Mouse (Mus musculus) hindbrain, embryonic 11.5 days (tissue): ENCODE measurements around the gene Galr2. TPM values are rescaled to one million over a fixed set of nuclear protein-coding genes. Genes with fewer than 3 reads are reported as not detected.
"Not testable (repeated sequence)": the region's sequence is repeated elsewhere in the genome, so short reads cannot be mapped to it uniquely, and the experiment has no call there.

Source experiments
- ATAC-seq: fragments of 200-750 bp; cut with Nextera tagmentation; 2 replicates; pipeline ENCODE4 v1.8.0; 2017; ENCODE audit warnings: mild to moderate bottlenecking, moderate TSS enrichment, moderate library complexity; ENCODE audit not compliant: low FRiP score
- DNase-seq: peaks from one replicate; pipeline ENCODE4 v3.0.0-alpha.2; 2015; ENCODE audit warnings: low spot score
- H3K27ac ChIP-seq: fragments of 300-500 bp; sonication (generic); 2 replicates; pipeline ENCODE4 v1.5.1; 2014; ENCODE audit warnings: mild to moderate bottlenecking, low read depth, low read length
- H3K27me3 ChIP-seq: fragments of 300-500 bp; sonication (generic); 2 replicates; pipeline ENCODE4 v1.6.1; 2014; ENCODE audit warnings: mild to moderate bottlenecking, low read length, moderate library complexity, mixed read lengths; ENCODE audit not compliant: control insufficient read depth, insufficient read depth
- H3K36me3 ChIP-seq: fragments of 300-500 bp; sonication (generic); 2 replicates; pipeline ENCODE4 v1.6.1; 2014; ENCODE audit warnings: mild to moderate bottlenecking, low read length, moderate library complexity, mixed read lengths; ENCODE audit not compliant: control insufficient read depth, insufficient read depth
- H3K4me1 ChIP-seq: fragments of 300-500 bp; sonication (generic); replicated peaks from 2 replicates; pipeline ENCODE4 v1.6.1; 2014; ENCODE audit warnings: low read length, mixed read lengths; ENCODE audit not compliant: control insufficient read depth, insufficient read depth
- H3K4me2 ChIP-seq: fragments of 300-500 bp; sonication (generic); replicated peaks from 2 replicates; pipeline ENCODE4 v1.6.1; 2014; ENCODE audit warnings: mild to moderate bottlenecking, low read depth, low read length
- H3K4me3 ChIP-seq: fragments of 300-500 bp; sonication (generic); 2 replicates; pipeline ENCODE4 v1.5.1; 2014; ENCODE audit warnings: low read depth, low read length
- H3K9ac ChIP-seq: fragments of 300-500 bp; sonication (generic); 2 replicates; pipeline ENCODE4 v1.6.1; 2014; ENCODE audit warnings: low read depth, low read length
- H3K9me3 ChIP-seq: fragments of 300-500 bp; sonication (generic); 2 replicates; pipeline ENCODE4 v1.6.1; 2016; ENCODE audit warnings: low read length; ENCODE audit not compliant: control insufficient read depth
- WGBS: fragments of 180-500 bp; shearing (Covaris S2); extraction: QIAGEN DNeasy Blood & Tissue Kit; methylation state at CpG from one replicate; pipeline ENCODE4 v1.1.7; 2014; 5-methylcytosine and 5-hydroxymethylcytosine counted together
- polyA plus RNA-seq: library from polyadenylated mRNA; unstranded; fragments of >200 nt; fragmentation: Nextera tagmentation; extraction: Ambion mirVana; gene quantifications from 2 replicates; pipeline ENCODE4 v1.2.1, GENCODE M21; 2014

Galr2 gene
- polyA plus RNA-seq, 1 experiment from 2014 or later: 0.54 TPM

- 83% methylated on average over 1 of the region's 1 CpGs for WGBS
- Histone ChIP-seq H3K4me1 (peaks cover 14% of the 10 kb centered on the region), H3K27me3 (peaks cover 24% of the 10 kb centered on the region)
- H3K36me3 ChIP-seq, H3K4me2 ChIP-seq, H3K9me3 ChIP-seq, H3K4me3 ChIP-seq, H3K9ac ChIP-seq, H3K27ac ChIP-seq, ATAC-seq, DNase-seq: not testable (repeated sequence)
These were observed 3.6 kb upstream of the Galr2 start for GRCm38 (mm10) chr11:116277184-116277583.

- ATAC-seq: no peak
- WGBS: 2% methylated on average over 18 of the region's 18 CpGs
- H3K9ac ChIP-seq: no peak overlapping the region
These were observed 932 bp downstream of the Galr2 start for GRCm38 (mm10) chr11:116281671-116282070.

GRCm38 (mm10) chr11:116282089-116282488 lies 1.4 kb downstream of the Galr2 start:
- peaks cover 10% of the 10 kb centered on the region for H3K4me1 ChIP-seq
- DNase-seq (peak; percentile 44), ATAC-seq (no peak)
- no peaks in the 10 kb centered on the region for H3K9me3 ChIP-seq
- no peak overlapping the region for H3K9ac ChIP-seq
- 1% methylated on average over 11 of the region's 11 CpGs for WGBS
- H3K4me2 ChIP-seq: no peak overlapping the region
- no peaks in the 10 kb centered on the region for H3K36me3 ChIP-seq
- H3K27ac ChIP-seq: no peak overlapping the region
- H3K4me3 ChIP-seq: no peak overlapping the region
- peaks cover 54% of the 10 kb centered on the region for H3K27me3 ChIP-seq

More at GRCm38 (mm10) chr11:116281671-116282070, 932 bp downstream of the Galr2 start:
- Histone ChIP-seq H3K27ac (no peak overlapping the region), H3K27me3 (peaks cover 54% of the 10 kb centered on the region), H3K4me2 (peak overlapping the region; percentile 42), H3K36me3 (no peaks in the 10 kb centered on the region), H3K9me3 (no peaks in the 10 kb centered on the region), H3K4me1 (peaks cover 10% of the 10 kb centered on the region), H3K4me3 (peak overlapping the region; percentile 27)
- no peak for DNase-seq

- DNase-seq (peak; percentile 30), ATAC-seq (no peak)
- Histone ChIP-seq H3K9ac (no peak overlapping the region), H3K27me3 (peaks cover 54% of the 10 kb centered on the region), H3K36me3 (0 out of 2 replicates have a peak, but pooled peaks cover under 1% of the 10 kb centered on the region), H3K4me2 (no peak overlapping the region), H3K4me3 (no peak overlapping the region), H3K27ac (no peak overlapping the region), H3K9me3 (no peaks in the 10 kb centered on the region), H3K4me1 (peaks cover 10% of the 10 kb centered on the region)
- 11% methylated on average over 48 of the region's 48 CpGs for WGBS
These were observed 2.3 kb downstream of the Galr2 start for GRCm38 (mm10) chr11:116282912-116283521.

- H3K9ac ChIP-seq: no peak overlapping the region
- H3K4me2 ChIP-seq: no peak overlapping the region
- H3K27me3 ChIP-seq: peaks cover 54% of the 10 kb centered on the region
- DNase-seq (no peak), ATAC-seq (no peak)
- peaks cover 5% of the 10 kb centered on the region; the same call in 1 of the 2 replicates for H3K36me3 ChIP-seq
- 59% methylated on average over 6 of the region's 6 CpGs for WGBS
- no peak overlapping the region for H3K27ac ChIP-seq
- no peak overlapping the region for H3K4me3 ChIP-seq
- H3K4me1 ChIP-seq: peaks cover 10% of the 10 kb centered on the region
- no peaks in the 10 kb centered on the region for H3K9me3 ChIP-seq
These were observed 3.2 kb downstream of the Galr2 start for GRCm38 (mm10) chr11:116283982-116284381.

- WGBS: 68% methylated on average over 7 of the region's 7 CpGs
- Histone ChIP-seq H3K9ac (no peak overlapping the region), H3K27ac (no peak overlapping the region), H3K4me2 (no peak overlapping the region), H3K36me3 (peaks cover 5% of the 10 kb centered on the region; the same call in 1 of the 2 replicates), H3K9me3 (no peaks in the 10 kb centered on the region), H3K27me3 (peaks cover 43% of the 10 kb centered on the region), H3K4me3 (no peak overlapping the region), H3K4me1 (peaks cover 10% of the 10 kb centered on the region)
- DNase-seq (peak; percentile 16), ATAC-seq (no peak)
These were observed 5.0 kb downstream of the Galr2 start for GRCm38 (mm10) chr11:116285770-116286191.

- Histone ChIP-seq H3K27me3 (peaks cover 28% of the 10 kb centered on the region), H3K9ac (no peak overlapping the region), H3K4me2 (no peak overlapping the region), H3K9me3 (no peaks in the 10 kb centered on the region), H3K4me1 (no peaks in the 10 kb centered on the region), H3K36me3 (peaks cover 8% of the 10 kb centered on the region; the same call in 1 of the 2 replicates), H3K27ac (no peak overlapping the region), H3K4me3 (no peak overlapping the region)
- 73% methylated on average over 5 of the region's 5 CpGs for WGBS
- DNase-seq (no peak), ATAC-seq (no peak)
These were observed 6.6 kb downstream of the Galr2 start for GRCm38 (mm10) chr11:116287351-116287750.

- no peak overlapping the region for H3K4me3 ChIP-seq
- no peaks in the 10 kb centered on the region for H3K4me1 ChIP-seq
- ATAC-seq (no peak), DNase-seq (no peak)
- no peak overlapping the region for H3K4me2 ChIP-seq
- no peak overlapping the region for H3K27ac ChIP-seq
- H3K36me3 ChIP-seq: peaks cover 8% of the 10 kb centered on the region; the same call in 1 of the 2 replicates
- no peaks in the 10 kb centered on the region for H3K9me3 ChIP-seq
- H3K27me3 ChIP-seq: no peaks in the 10 kb centered on the region
- H3K9ac ChIP-seq: no peak overlapping the region
- WGBS: 84% methylated on average over 8 of the region's 8 CpGs
These were observed 9.8 kb downstream of the Galr2 start for GRCm38 (mm10) chr11:116290556-116290955.

- H3K9me3 ChIP-seq: no peaks in the 10 kb centered on the region
- no peak for DNase-seq
- no peak overlapping the region for H3K4me2 ChIP-seq
- WGBS: 93% methylated on average over 13 of the region's 13 CpGs
- no peaks in the 10 kb centered on the region for H3K27me3 ChIP-seq
- H3K4me1 ChIP-seq: no peaks in the 10 kb centered on the region
- ATAC-seq: no peak
- H3K36me3 ChIP-seq: peaks cover 8% of the 10 kb centered on the region; the same call in 1 of the 2 replicates
- H3K4me3 ChIP-seq: no peak overlapping the region
- H3K9ac ChIP-seq: no peak overlapping the region
- no peak overlapping the region for H3K27ac ChIP-seq
These were observed 11.7 kb downstream of the Galr2 start for GRCm38 (mm10) chr11:116292401-116292800.
